Mouse (Mus musculus): ENCODE data around the gene Clip4. TPM values are rescaled to one million over a fixed set of nuclear protein-coding genes. Genes with fewer than 3 reads are reported as not detected.

The Clip4 gene
- polyA plus RNA-seq, 1 experiment from 2014 or later = 25.4 TPM

DNA sequence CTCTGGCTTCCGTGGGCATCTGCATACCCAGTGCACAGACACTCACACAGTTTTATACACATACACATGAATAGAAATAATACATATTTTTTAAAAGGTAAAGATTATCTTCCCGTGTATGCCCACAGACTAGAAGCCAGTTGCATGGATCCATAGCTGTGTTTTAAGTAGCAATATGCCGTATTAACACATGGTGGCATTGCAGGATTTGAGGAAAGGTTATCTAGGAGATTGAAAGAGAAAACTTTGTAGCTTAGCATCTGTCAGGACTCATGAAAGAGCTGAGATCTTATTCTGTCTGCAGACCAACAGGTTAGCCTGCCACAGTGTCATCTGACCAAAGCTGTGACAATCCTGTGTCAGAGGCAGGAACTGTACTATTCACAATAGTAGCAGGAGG, 63.7 kb downstream of the Clip4 start:
- Histone ChIP-seq H3K9ac (no peak overlapping the region), H3K4me2 (no peak overlapping the region), H3K36me3 (peaks cover 73% of the 10 kb centered on the region), H3K4me1 (peaks cover 14% of the 10 kb centered on the region), H3K27me3 (replicated peaks) (no peaks in the 10 kb centered on the region), H3K9me3 (no peaks in the 10 kb centered on the region), H3K4me3 (no peak overlapping the region), H3K27ac (replicated peaks) (no peak overlapping the region)
- 75% methylated on average over 3 of the region's 3 CpGs for WGBS
- ATAC-seq (ENCODE audit: extremely low read depth, insufficient number of reproducible peaks, low FRiP score, low TSS enrichment) = no peak

DNA sequence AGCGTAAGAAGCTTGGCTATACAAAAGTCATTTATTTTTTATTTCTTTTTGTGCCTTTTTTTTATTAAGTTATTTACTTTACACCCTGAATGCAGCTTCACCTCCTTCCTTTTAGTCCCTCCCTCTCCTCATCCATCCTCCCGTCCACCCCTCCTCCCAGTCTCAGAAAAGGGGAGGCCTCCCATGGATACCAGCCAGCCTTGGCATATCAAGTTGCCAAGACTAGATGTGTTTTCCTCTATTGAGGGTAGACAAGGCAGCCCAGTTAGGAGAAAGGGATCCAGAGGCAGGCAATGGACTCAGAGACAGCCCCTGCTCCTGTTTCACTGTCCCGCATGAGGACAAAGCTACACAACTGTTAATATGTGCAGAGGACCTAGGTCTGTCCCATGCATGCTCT, 93.9 kb downstream of the Clip4 start:
- Histone ChIP-seq H3K36me3 (peaks cover 17% of the 10 kb centered on the region), H3K4me1 (peaks cover 10% of the 10 kb centered on the region), H3K9me3 (no peaks in the 10 kb centered on the region), H3K4me3 (no peak overlapping the region), H3K27ac (replicated peaks) (no peak overlapping the region), H3K4me2 (no peak overlapping the region), H3K9ac (no peak overlapping the region), H3K27me3 (replicated peaks) (no peaks in the 10 kb centered on the region)
- no peak for ATAC-seq (ENCODE audit: extremely low read depth, insufficient number of reproducible peaks, low FRiP score, low TSS enrichment)
- WGBS = 82% methylated on average over 3 of the region's 3 CpGs

DNA sequence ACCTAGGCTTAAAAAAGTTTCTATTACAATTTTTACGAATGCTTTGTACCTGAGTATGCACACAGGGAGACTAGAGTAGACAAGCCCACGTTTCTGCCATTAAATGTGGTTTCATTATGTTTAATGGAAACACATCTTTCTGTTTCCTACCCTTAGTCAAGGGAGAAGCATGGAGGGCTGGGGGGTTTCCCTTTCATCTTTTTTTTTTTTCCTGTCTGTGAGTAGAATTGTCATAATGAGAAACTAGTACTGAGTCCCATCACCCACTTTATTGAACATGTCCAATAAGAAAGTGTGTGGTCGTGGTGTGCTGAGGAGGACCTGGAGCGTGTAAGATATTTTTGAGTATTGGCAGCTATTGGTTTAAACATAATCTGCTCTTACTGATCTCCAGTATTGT, 94.6 kb downstream of the Clip4 start:
- Histone ChIP-seq H3K4me3 (no peak overlapping the region), H3K27ac (replicated peaks) (no peak overlapping the region), H3K4me2 (no peak overlapping the region), H3K9me3 (no peaks in the 10 kb centered on the region), H3K36me3 (peaks cover 16% of the 10 kb centered on the region), H3K27me3 (replicated peaks) (no peaks in the 10 kb centered on the region), H3K4me1 (peaks cover 10% of the 10 kb centered on the region), H3K9ac (no peak overlapping the region)
- no peak for ATAC-seq (ENCODE audit: extremely low read depth, insufficient number of reproducible peaks, low FRiP score, low TSS enrichment)
- 82% methylated on average over 4 of the region's 4 CpGs for WGBS

DNA sequence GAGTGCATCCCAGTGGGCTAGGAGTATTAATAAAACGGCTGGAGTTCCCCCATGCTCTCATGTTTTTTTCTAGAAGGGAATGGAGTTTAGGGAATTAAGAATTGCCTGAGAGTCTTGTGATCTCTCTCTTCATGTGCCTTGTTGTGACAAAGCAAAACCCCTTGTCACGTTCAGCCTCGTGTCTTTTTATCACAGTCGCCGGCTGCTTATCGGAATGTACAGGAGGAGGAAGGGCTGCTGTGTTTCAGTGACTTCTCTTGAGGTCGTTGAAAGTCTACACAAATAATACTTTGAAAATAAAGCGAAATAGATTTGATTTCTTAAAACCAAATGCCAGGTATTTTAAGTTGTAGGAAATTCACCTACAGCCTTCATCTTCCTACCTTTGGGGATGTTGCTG, 95.8 kb downstream of the Clip4 start:
- 36% methylated on average over 8 of the region's 8 CpGs for WGBS
- H3K27ac ChIP-seq (replicated peaks) = no peak overlapping the region
- ATAC-seq (ENCODE audit: extremely low read depth, insufficient number of reproducible peaks, low FRiP score, low TSS enrichment) = no peak

DNA sequence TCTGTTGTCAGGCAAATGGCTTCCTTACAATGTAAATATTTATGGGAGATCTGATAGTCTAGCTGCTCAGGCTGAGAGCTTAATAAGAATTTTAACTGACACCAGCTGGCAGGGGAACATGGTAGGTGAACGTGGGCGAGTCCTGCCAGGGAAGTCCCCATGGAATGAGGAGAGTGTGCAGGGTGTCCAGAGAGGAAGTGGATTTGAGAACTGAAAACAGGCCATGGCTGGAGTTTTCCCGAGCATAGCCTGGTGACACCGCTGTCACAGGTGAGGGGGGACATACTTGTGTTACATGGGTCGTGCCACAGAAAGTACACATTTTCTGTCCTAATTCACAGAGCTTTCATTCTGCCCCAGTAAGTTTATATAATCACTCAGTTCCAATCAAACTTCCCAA, 97.2 kb downstream of the Clip4 start:
- Histone ChIP-seq H3K27ac (replicated peaks) (no peak overlapping the region), H3K27me3 (replicated peaks) (no peaks in the 10 kb centered on the region), H3K36me3 (no peaks in the 10 kb centered on the region), H3K9me3 (no peaks in the 10 kb centered on the region), H3K4me1 (peaks cover 20% of the 10 kb centered on the region), H3K4me2 (no peak overlapping the region), H3K4me3 (no peak overlapping the region), H3K9ac (no peak overlapping the region)
- 75% methylated on average over 5 of the region's 5 CpGs for WGBS
- no peak for ATAC-seq (ENCODE audit: extremely low read depth, insufficient number of reproducible peaks, low FRiP score, low TSS enrichment)

More for the DNA sequence above, 95.8 kb downstream of the Clip4 start:
- H3K4me3 ChIP-seq = no peak overlapping the region
- no peak overlapping the region for H3K9ac ChIP-seq
- peaks cover 13% of the 10 kb centered on the region for H3K4me1 ChIP-seq
- H3K4me2 ChIP-seq = no peak overlapping the region
- H3K36me3 ChIP-seq = peaks cover 8% of the 10 kb centered on the region
- no peaks in the 10 kb centered on the region for H3K9me3 ChIP-seq
- no peaks in the 10 kb centered on the region for H3K27me3 ChIP-seq (replicated peaks)

DNA sequence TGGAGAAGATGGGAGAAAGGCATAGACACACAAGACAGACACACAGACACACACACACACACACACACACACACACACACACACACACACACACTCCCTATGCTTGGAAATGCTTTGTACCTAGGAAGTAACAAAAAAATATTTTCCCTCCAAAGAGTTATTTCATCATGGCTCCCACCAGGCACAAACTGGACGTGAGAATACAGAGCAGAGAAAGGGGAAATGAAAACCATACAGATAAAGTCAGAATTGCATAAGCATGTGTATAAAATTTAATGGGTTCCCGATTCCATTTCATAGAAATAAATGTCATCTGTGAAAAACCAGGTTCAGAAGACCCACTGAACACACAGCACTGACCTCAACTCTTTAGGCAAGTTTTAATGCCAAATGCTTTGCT, 99.6 kb downstream of the Clip4 start:
- Histone ChIP-seq H3K9me3 (peaks cover 3% of the 10 kb centered on the region), H3K4me3 (no peak overlapping the region), H3K27ac (replicated peaks) (no peak overlapping the region), H3K4me1 (peaks cover 20% of the 10 kb centered on the region), H3K4me2 (no peak overlapping the region), H3K9ac (no peak overlapping the region), H3K36me3 (no peaks in the 10 kb centered on the region), H3K27me3 (replicated peaks) (no peaks in the 10 kb centered on the region)
- ATAC-seq (ENCODE audit: extremely low read depth, insufficient number of reproducible peaks, low FRiP score, low TSS enrichment) = no peak
- 80% methylated on average over 2 of the region's 2 CpGs for WGBS

DNA sequence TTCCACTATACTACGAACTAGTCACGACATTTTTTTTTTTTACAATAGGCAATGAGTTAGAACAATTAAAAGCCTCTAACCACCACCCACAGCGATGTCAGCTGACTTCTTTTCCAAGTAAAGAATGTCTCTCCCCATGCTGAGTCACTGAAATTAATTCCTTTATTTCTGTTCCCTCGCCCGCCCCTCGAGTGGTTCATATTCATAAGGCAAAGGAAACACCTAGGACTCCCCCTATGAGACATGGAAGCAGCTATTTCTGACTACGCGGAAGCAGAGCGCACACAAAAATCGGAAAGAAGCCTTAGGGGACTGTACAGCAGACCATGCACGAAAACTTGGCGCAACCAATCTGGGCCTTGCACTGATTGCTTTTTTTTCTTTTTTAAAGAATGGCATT, 100.6 kb downstream of the Clip4 start:
- WGBS = 84% methylated on average over 12 of the region's 12 CpGs
- H3K4me3 ChIP-seq = peak overlapping the region; percentile 65
- H3K9me3 ChIP-seq = peaks cover 4% of the 10 kb centered on the region
- H3K27ac ChIP-seq (replicated peaks) = no peak overlapping the region
- peak overlapping the region; percentile 95 for H3K4me2 ChIP-seq
- no peak for ATAC-seq (ENCODE audit: extremely low read depth, insufficient number of reproducible peaks, low FRiP score, low TSS enrichment)
- no peaks in the 10 kb centered on the region for H3K36me3 ChIP-seq
- H3K27me3 ChIP-seq (replicated peaks) = no peaks in the 10 kb centered on the region
- H3K4me1 ChIP-seq = peaks cover 18% of the 10 kb centered on the region
- no peak overlapping the region; the same call in 1 of the 2 replicates for H3K9ac ChIP-seq

DNA sequence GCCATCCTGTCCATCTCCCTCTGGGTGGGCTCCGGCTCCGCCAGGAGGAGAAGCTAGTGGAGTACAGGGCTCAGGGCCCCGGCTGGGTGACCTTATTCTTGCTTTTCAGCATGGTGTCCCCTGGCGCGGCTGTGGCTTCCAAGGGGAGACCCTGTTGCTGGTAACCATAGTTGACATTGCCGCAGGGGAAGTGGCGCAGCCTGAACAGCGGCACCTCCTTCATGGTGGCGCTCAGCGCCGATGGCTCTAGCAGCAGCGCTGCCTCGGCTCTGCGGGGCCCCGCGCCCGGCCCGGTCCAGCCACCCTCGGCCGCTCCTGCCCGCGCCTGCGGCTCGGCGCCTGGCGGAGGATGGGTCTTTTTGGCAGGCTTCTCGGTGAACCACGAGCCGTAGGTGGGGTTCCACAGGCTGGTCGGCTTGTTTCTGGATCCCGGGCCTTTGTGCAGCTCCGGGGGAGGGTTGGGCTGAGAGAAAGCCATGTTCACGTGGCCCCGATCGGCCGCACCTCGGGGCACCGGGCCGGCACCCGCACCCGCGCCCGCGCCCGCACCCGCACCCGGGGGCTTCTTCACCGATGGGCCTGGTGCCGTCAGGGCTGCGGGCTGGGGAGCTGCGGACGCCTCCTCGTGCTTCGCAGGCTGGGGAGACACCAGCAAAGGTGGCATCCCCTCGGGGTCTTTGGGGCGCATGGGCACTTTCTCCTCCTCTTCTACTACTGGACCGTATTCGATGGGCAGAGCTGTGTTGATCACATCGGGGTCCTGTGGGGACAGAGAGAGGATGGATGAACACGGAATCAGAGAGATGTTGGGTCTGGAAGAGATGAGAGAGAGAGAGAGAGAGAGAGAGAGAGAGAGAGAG, 101.3 kb downstream of the Clip4 start:
- Histone ChIP-seq H3K9me3 (peaks cover 4% of the 10 kb centered on the region), H3K4me3 (peak overlapping the region; percentile 65), H3K4me1 (peaks cover 10% of the 10 kb centered on the region), H3K27ac (replicated peaks) (no peak overlapping the region), H3K4me2 (peak overlapping the region; percentile 95), H3K9ac (peak overlapping the region; percentile 85), H3K27me3 (replicated peaks) (no peaks in the 10 kb centered on the region), H3K36me3 (no peaks in the 10 kb centered on the region)
- ATAC-seq (ENCODE audit: extremely low read depth, insufficient number of reproducible peaks, low FRiP score, low TSS enrichment) = peak; percentile 54; the same call in 1 of the 2 replicates
- 5% methylated on average over 53 of the region's 60 CpGs for whole genome bisulfite sequencing

DNA sequence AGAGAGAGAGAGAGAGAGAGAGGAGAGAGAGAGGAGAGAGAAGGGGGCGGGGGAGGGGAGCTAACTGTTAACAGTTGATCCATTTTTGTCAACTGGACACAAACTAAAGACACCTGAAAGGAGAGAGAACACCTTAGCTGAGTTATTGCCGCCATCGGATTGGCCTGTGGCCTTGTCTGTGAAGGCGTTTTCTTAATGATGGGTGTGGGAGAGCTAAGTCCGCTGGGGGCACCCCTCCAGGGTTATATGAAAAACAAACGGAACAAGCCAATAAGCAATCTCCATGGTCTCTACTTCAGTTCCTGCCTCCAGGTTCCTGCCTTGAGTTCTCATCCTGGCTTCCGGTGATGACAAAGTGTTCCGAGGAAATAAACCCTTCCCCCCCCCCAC, 102.0 kb downstream of the Clip4 start:
- Histone ChIP-seq H3K4me2 (no peak overlapping the region), H3K9me3 (peaks cover 4% of the 10 kb centered on the region), H3K36me3 (no peaks in the 10 kb centered on the region), H3K9ac (no peak overlapping the region), H3K4me3 (no peak overlapping the region), H3K4me1 (peaks cover 10% of the 10 kb centered on the region), H3K27ac (replicated peaks) (no peak overlapping the region), H3K27me3 (replicated peaks) (no peaks in the 10 kb centered on the region)
- no peak for ATAC-seq (ENCODE audit: extremely low read depth, insufficient number of reproducible peaks, low FRiP score, low TSS enrichment)
- WGBS = 83% methylated on average over 8 of the region's 8 CpGs

DNA sequence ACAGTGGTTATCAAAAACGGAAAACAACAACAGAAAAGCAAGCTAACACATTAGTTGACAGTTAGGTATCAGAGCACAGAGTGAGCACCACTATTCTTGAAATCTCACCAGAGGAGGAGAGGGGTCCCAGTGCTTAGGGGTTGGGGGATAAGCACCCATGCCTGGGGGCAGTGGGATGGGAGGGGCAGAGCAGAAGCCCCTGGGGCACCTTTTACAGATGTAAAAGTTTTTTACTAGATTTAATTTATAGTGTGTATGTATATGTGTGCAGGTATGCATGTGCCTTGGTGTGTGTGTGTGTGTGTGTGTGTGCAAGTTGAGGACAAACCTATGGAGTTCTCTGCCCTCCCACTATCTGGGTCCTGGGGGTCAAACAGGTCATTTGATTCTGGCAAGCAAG, 102.4 kb downstream of the Clip4 start:
- H3K9ac ChIP-seq = no peak overlapping the region
- no peak overlapping the region for H3K27ac ChIP-seq (replicated peaks)
- 62% methylated on average over 1 of the region's 1 CpGs for WGBS
- no peak for ATAC-seq (ENCODE audit: extremely low read depth, insufficient number of reproducible peaks, low FRiP score, low TSS enrichment)
- no peak overlapping the region for H3K4me2 ChIP-seq
- peaks cover 4% of the 10 kb centered on the region for H3K9me3 ChIP-seq
- no peaks in the 10 kb centered on the region for H3K36me3 ChIP-seq
- H3K4me1 ChIP-seq = peaks cover 10% of the 10 kb centered on the region
- no peaks in the 10 kb centered on the region for H3K27me3 ChIP-seq (replicated peaks)
- H3K4me3 ChIP-seq = no peak overlapping the region

DNA sequence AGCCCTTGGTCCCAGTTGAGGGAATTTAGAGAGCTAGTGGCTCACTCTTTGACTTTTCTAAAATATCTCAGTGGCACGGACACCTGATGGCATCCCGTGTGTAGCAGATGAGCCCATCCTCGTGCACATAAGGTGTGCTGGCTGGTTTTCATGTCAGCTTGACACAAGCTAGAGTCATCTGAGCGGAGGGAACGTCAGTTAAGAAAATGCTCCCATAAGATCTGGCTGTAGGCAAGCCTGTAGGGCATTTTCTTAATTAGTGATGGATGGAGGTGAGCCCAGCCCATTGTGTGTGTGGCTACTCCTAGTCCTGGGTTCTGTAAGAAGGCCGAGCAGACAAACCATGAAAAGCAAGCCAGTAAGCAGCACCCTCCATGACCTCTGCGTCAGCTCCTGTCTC, 103.7 kb downstream of the Clip4 start:
- no peaks in the 10 kb centered on the region for H3K27me3 ChIP-seq (replicated peaks)
- peaks cover 10% of the 10 kb centered on the region for H3K4me1 ChIP-seq
- no peak overlapping the region for H3K4me2 ChIP-seq
- no peak overlapping the region for H3K27ac ChIP-seq (replicated peaks)
- no peaks in the 10 kb centered on the region for H3K36me3 ChIP-seq
- ATAC-seq (ENCODE audit: extremely low read depth, insufficient number of reproducible peaks, low FRiP score, low TSS enrichment) = no peak
- H3K4me3 ChIP-seq = no peak overlapping the region
- peaks cover 4% of the 10 kb centered on the region for H3K9me3 ChIP-seq
- no peak overlapping the region for H3K9ac ChIP-seq
- WGBS = 70% methylated on average over 7 of the region's 7 CpGs

DNA sequence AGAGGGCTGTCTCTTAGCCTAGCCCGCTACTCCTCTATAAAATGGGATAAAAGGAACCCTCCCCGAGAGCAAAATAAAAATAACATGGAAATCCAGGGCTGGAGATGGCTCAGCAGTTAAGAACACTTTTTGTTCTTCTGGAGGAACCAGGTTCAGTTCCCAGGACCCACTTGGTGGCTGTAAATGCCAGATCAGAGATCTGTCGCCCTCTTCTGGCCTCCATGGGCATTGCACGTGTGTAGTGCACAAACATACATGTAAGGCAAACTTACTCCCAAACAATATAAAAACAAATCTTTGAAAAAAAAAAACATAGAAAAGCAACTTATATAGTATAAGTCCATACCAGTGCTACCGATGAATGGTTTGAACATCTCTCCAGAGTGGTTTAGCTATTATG, 104.7 kb downstream of the Clip4 start:
- H3K36me3 ChIP-seq = no peaks in the 10 kb centered on the region
- H3K9me3 ChIP-seq = peaks cover 4% of the 10 kb centered on the region
- peaks cover 10% of the 10 kb centered on the region for H3K4me1 ChIP-seq
- H3K27ac ChIP-seq (replicated peaks) = no peak overlapping the region
- H3K4me2 ChIP-seq = no peak overlapping the region
- no peak for ATAC-seq (ENCODE audit: extremely low read depth, insufficient number of reproducible peaks, low FRiP score, low TSS enrichment)
- no peak overlapping the region for H3K9ac ChIP-seq
- H3K27me3 ChIP-seq (replicated peaks) = no peaks in the 10 kb centered on the region
- no peak overlapping the region for H3K4me3 ChIP-seq
- 53% methylated on average over 5 of the region's 5 CpGs for WGBS

Measured in heart, embryonic 13.5 days (tissue).